Mouse (Mus musculus): ENCODE results near the gene Siah3. TPM values are rescaled to one million over a fixed set of nuclear protein-coding genes. Genes with fewer than 3 reads are reported as not detected.

Gene Siah3
- total RNA-seq, 1 experiment: not detected

GRCm38 (mm10) chr14:75459431-75459830, 3.6 kb downstream of the Siah3 start:
- Histone ChIP-seq H3K9me3 (ENCODE audit: control insufficient read depth, insufficient read depth, low read depth, low read length) (no peaks in the 10 kb centered on the region), H3K36me3 (ENCODE audit: control insufficient read depth, insufficient read depth, low read length, poor library complexity, severe bottlenecking) (no peaks in the 10 kb centered on the region), H3K27ac (ENCODE audit: insufficient read depth, low read depth, low read length, poor library complexity, severe bottlenecking) (no peak overlapping the region), H3K9ac (ENCODE audit: insufficient read depth, low read depth, low read length, poor library complexity, severe bottlenecking) (no peak overlapping the region), H3K4me1 (ENCODE audit: control insufficient read depth in 2 of 2, insufficient read depth in 2 of 2, low read length in 2 of 2, poor library complexity in 1 of 2) (no peaks in the 10 kb centered on the region), H3K4me3 (ENCODE audit: insufficient read depth in 1 of 2, low read depth in 1 of 2, low read length in 2 of 2, poor library complexity in 1 of 2, severe bottlenecking in 1 of 2) (no peak overlapping the region)
- TF ChIP-seq HCFC1 (IDR thresholded peaks at IDR 0.05; ENCODE audit: borderline replicate concordance, insufficient read depth, low read length) (no peak), ZNF384 (IDR thresholded peaks at IDR 0.05; ENCODE audit: low read depth, low read length) (no peak), MAFK (IDR thresholded peaks at IDR 0.05; ENCODE audit: insufficient read depth, low read depth, low read length) (no peak), CHD2 (IDR thresholded peaks at IDR 0.05; ENCODE audit: low read depth, low read length) (no peak), ZC3H11A (IDR thresholded peaks at IDR 0.05; ENCODE audit: borderline replicate concordance, low read depth, low read length) (no peak)
- in situ Hi-C loops (cut with MboI; ENCODE audit: low sequenced_read_pairs in 2 of 2, unreplicated experiment in 2 of 2): no loop called here
- no peak for DNase-seq (ENCODE audit: low read depth, low spot score)

GRCm38 (mm10) chr14:75459991-75460390, 4.2 kb downstream of the Siah3 start:
- no peak overlapping the region for H3K4me3 ChIP-seq (ENCODE audit: insufficient read depth in 1 of 2, low read depth in 1 of 2, low read length in 2 of 2, poor library complexity in 1 of 2, severe bottlenecking in 1 of 2)
- no peak for TF ChIP-seq CHD2 (IDR thresholded peaks at IDR 0.05; ENCODE audit: low read depth, low read length)
- no peak for DNase-seq (ENCODE audit: low read depth, low spot score)
- H3K36me3 ChIP-seq (ENCODE audit: control insufficient read depth, insufficient read depth, low read length, poor library complexity, severe bottlenecking): no peaks in the 10 kb centered on the region
- in situ Hi-C loops (cut with MboI; ENCODE audit: low sequenced_read_pairs in 2 of 2, unreplicated experiment in 2 of 2): no loop called here
- no peaks in the 10 kb centered on the region for H3K4me1 ChIP-seq (ENCODE audit: control insufficient read depth in 2 of 2, insufficient read depth in 2 of 2, low read length in 2 of 2, poor library complexity in 1 of 2)
- no peak overlapping the region for H3K27ac ChIP-seq (ENCODE audit: insufficient read depth, low read depth, low read length, poor library complexity, severe bottlenecking)
- no peaks in the 10 kb centered on the region for H3K9me3 ChIP-seq (ENCODE audit: control insufficient read depth, insufficient read depth, low read depth, low read length)
- no peak overlapping the region for H3K9ac ChIP-seq (ENCODE audit: insufficient read depth, low read depth, low read length, poor library complexity, severe bottlenecking)

GRCm38 (mm10) chr14:75460436-75460835, 4.7 kb downstream of the Siah3 start:
- no peak overlapping the region for H3K4me3 ChIP-seq (ENCODE audit: insufficient read depth in 1 of 2, low read depth in 1 of 2, low read length in 2 of 2, poor library complexity in 1 of 2, severe bottlenecking in 1 of 2)
- no peak overlapping the region for H3K27ac ChIP-seq (ENCODE audit: insufficient read depth, low read depth, low read length, poor library complexity, severe bottlenecking)
- no peak for DNase-seq (ENCODE audit: low read depth, low spot score)
- no peaks in the 10 kb centered on the region for H3K4me1 ChIP-seq (ENCODE audit: control insufficient read depth in 2 of 2, insufficient read depth in 2 of 2, low read length in 2 of 2, poor library complexity in 1 of 2)
- no peaks in the 10 kb centered on the region for H3K9me3 ChIP-seq (ENCODE audit: control insufficient read depth, insufficient read depth, low read depth, low read length)
- H3K36me3 ChIP-seq (ENCODE audit: control insufficient read depth, insufficient read depth, low read length, poor library complexity, severe bottlenecking): no peaks in the 10 kb centered on the region
- in situ Hi-C loops (cut with MboI; ENCODE audit: low sequenced_read_pairs in 2 of 2, unreplicated experiment in 2 of 2): no loop called here
- no peak overlapping the region for H3K9ac ChIP-seq (ENCODE audit: insufficient read depth, low read depth, low read length, poor library complexity, severe bottlenecking)
- no peak for TF ChIP-seq ZNF384 (IDR thresholded peaks at IDR 0.05; ENCODE audit: low read depth, low read length)
- TF ChIP-seq ZC3H11A (IDR thresholded peaks at IDR 0.05; ENCODE audit: borderline replicate concordance, low read depth, low read length): no peak
- TF ChIP-seq HCFC1 (IDR thresholded peaks at IDR 0.05; ENCODE audit: borderline replicate concordance, insufficient read depth, low read length): no peak
- TF ChIP-seq MAFK (IDR thresholded peaks at IDR 0.05; ENCODE audit: insufficient read depth, low read depth, low read length): no peak

- Histone ChIP-seq H3K4me3 (ENCODE audit: insufficient read depth in 1 of 2, low read depth in 1 of 2, low read length in 2 of 2, poor library complexity in 1 of 2, severe bottlenecking in 1 of 2) (no peak overlapping the region), H3K9me3 (ENCODE audit: control insufficient read depth, insufficient read depth, low read depth, low read length) (no peaks in the 10 kb centered on the region), H3K27ac (ENCODE audit: insufficient read depth, low read depth, low read length, poor library complexity, severe bottlenecking) (no peak overlapping the region), H3K9ac (ENCODE audit: insufficient read depth, low read depth, low read length, poor library complexity, severe bottlenecking) (no peak overlapping the region), H3K36me3 (ENCODE audit: control insufficient read depth, insufficient read depth, low read length, poor library complexity, severe bottlenecking) (no peaks in the 10 kb centered on the region), H3K4me1 (ENCODE audit: control insufficient read depth in 2 of 2, insufficient read depth in 2 of 2, low read length in 2 of 2, poor library complexity in 1 of 2) (no peaks in the 10 kb centered on the region)
- no peak for DNase-seq (ENCODE audit: low read depth, low spot score)
- peak; percentile 62; the same call in 1 of the 2 replicates for TF ChIP-seq CHD2 (IDR thresholded peaks at IDR 0.05; ENCODE audit: low read depth, low read length)
- TF ChIP-seq ZC3H11A (IDR thresholded peaks at IDR 0.05; ENCODE audit: borderline replicate concordance, low read depth, low read length): no peak
- no peak for TF ChIP-seq MAFK (IDR thresholded peaks at IDR 0.05; ENCODE audit: insufficient read depth, low read depth, low read length)
- in situ Hi-C loops (cut with MboI; ENCODE audit: low sequenced_read_pairs in 2 of 2, unreplicated experiment in 2 of 2): no loop called here
Observed at GRCm38 (mm10) chr14:75461770-75462169, 6.0 kb downstream of the Siah3 start.

- H3K4me3 ChIP-seq (ENCODE audit: insufficient read depth in 1 of 2, low read depth in 1 of 2, low read length in 2 of 2, poor library complexity in 1 of 2, severe bottlenecking in 1 of 2): no peak overlapping the region
- no peak for DNase-seq (ENCODE audit: low read depth, low spot score)
- no peak for TF ChIP-seq CHD2 (IDR thresholded peaks at IDR 0.05; ENCODE audit: low read depth, low read length)
- no peak for TF ChIP-seq MAFK (IDR thresholded peaks at IDR 0.05; ENCODE audit: insufficient read depth, low read depth, low read length)
Observed at GRCm38 (mm10) chr14:75463171-75463570, 7.4 kb downstream of the Siah3 start.

More at GRCm38 (mm10) chr14:75463171-75463570, 7.4 kb downstream of the Siah3 start:
- in situ Hi-C loops (cut with MboI; ENCODE audit: low sequenced_read_pairs in 2 of 2, unreplicated experiment in 2 of 2): no loop called here
- Histone ChIP-seq H3K27ac (ENCODE audit: insufficient read depth, low read depth, low read length, poor library complexity, severe bottlenecking) (no peak overlapping the region), H3K9ac (ENCODE audit: insufficient read depth, low read depth, low read length, poor library complexity, severe bottlenecking) (no peak overlapping the region), H3K36me3 (ENCODE audit: control insufficient read depth, insufficient read depth, low read length, poor library complexity, severe bottlenecking) (no peaks in the 10 kb centered on the region), H3K4me1 (ENCODE audit: control insufficient read depth in 2 of 2, insufficient read depth in 2 of 2, low read length in 2 of 2, poor library complexity in 1 of 2) (no peaks in the 10 kb centered on the region), H3K9me3 (ENCODE audit: control insufficient read depth, insufficient read depth, low read depth, low read length) (no peaks in the 10 kb centered on the region)

Data from ES-E14 (cell line).